Mouse (Mus musculus) spleen, adult 2 months (tissue): Measurements from ENCODE around the gene Upk2.

ENCODE experiments used
- CTCF ChIP-seq: fragments of 200-500 bp; IDR thresholded peaks from 2 replicates; pipeline ENCODE4 v1.5.1; 2011; ENCODE audit warnings: mild to moderate bottlenecking, inconsistent platforms; ENCODE audit not compliant: insufficient read depth, insufficient read length, insufficient replicate concordance; ENCODE audit errors: extremely low read depth
- POLR2A ChIP-seq: fragments of 200-500 bp; IDR thresholded peaks from 2 replicates; pipeline ENCODE4 v1.6.1; 2011; ENCODE audit warnings: low read depth, low read length, inconsistent platforms

DNA sequence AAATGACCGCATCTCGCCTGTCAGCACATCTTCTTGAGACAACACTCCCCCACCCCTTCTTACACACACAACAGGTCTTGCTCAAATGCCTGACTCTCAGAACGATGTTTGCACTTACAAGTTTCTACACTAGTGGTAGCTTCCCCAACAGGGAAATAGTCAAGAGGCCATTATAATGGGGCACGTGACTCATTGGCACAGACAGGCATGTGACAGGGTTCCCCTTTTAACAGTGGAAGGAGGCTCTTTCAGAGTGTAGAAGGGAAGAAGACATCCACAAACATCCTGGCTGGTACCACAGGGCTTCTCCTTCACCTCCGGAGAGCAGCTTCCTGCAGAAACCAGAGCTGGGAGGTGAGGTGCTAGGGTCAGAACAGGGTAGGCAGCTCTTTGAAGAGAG is 7.2 kb upstream of the Upk2 start:
- TF ChIP-seq POLR2A = no peak
- no peak for TF ChIP-seq CTCF
